Mouse (Mus musculus): ENCODE data around the gene Far2.
"Not testable (repeated sequence)": the region's sequence is repeated elsewhere in the genome, so short reads cannot be mapped to it uniquely, and the experiment has no call there.

The Far2 gene

DNA sequence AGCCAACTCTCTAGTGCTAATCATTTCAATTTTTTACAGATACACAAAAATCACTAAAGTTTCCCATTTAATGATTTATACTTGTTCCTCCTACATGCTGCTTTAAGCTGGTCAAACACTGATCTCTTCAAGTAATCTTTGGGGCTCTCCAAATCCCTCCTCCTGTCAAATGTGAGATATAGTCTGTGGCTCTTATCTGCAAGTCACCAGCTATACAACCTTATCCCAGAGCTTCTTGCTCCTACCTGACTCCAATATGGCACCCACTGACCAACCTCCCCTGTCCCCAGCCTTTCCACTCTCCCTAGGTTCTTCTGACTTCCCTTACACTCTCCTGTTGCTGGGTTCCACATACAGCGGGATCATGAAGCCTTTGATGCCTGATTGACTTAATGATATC lies 70.6 kb downstream of the Far2 start:
- no peak for DNase-seq (ENCODE audit: low spot score)

DNA sequence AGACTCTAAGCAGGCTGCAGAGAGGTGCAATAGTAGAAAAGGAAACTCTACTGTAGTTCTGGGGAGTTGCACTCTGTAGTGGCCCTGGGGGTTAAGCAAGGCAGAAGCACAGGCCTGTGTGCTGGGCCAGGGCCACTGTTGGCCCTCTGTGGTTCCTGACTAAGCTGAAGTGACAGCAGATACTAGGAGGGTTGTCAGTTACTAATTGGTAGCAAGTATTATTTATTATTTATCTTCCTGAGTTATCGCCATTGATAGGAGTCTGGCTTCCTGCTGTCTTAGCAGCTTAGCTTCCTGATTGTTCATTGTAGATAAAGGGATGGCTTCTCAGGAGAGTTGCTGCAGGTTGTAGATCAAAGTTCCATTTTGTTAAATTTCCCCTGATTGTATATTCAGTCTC lies 73.6 kb downstream of the Far2 start:
- DNase-seq (ENCODE audit: low spot score) = no peak

DNA sequence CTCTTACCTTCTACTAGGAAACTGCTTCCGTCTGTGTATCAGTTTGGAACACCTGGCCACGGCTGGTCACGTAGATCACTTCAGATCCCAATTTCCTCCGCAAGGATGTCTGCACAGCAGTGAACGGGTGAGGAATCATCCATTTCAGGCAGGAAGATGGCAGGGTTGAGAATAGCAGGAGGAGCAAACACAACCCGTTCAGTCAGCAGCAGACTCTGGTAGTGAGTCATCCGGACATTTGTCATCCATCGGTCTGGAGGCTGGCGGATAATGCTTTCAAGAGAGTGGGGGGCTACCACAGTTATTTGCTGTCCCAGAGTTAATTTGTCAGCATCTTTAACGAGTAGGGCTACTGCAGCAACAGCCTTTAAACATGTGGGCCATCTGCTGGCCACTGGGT lies 79.8 kb downstream of the Far2 start:
- DNase-seq (ENCODE audit: low spot score) = not testable (repeated sequence)

GRCm38 (mm10) chr6:148132314-148132713 lies 85.3 kb downstream of the Far2 start:
- no peak for DNase-seq (ENCODE audit: low spot score)

GRCm38 (mm10) chr6:148133536-148133935 lies 86.5 kb downstream of the Far2 start:
- DNase-seq (ENCODE audit: low spot score) = no peak

GRCm38 (mm10) chr6:148135769-148136382 lies 88.8 kb downstream of the Far2 start:
- DNase-seq (ENCODE audit: low spot score) = peak; percentile 22

- no peak for DNase-seq (ENCODE audit: low spot score)
Observed at GRCm38 (mm10) chr6:148139288-148139995, 92.4 kb downstream of the Far2 start.

DNA sequence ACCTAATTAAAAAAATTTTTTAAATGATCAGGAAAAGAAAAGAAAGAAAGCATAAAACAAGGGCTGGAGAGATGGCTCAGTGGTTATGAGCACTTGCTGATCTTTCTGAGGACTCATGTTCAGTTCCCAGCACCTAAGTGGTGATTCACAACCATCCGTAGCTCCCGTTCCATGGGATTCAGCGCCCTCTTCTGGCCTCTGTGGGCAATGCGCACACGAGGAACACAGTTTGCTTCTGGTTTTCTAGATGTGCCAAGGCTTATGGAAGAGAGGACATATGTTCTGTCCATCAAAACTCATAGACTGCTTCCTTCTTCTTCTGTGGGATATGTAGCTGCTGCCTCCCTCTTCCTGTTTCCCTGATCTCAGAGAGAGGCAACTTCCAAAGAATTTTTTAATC lies 94.8 kb downstream of the Far2 start:
- DNase-seq (ENCODE audit: low spot score) = no peak

DNA sequence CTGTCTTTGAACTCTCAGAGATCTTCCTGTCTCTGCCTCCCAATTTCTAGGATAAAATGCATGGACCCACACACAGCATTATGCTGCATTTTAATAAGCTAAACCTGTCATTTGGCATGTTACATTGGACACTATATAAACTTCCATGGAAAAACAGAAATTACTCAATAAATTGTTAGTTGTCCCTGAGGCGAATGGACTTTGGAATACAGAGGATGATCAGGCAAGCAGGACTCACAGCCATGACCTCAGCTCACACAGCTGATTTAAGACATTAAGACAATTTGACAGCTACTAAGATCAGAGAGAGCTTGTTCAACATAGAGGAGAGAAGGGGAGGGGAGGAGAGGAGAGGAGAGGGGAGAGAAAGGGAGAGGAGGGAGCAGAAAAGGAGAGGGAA lies 95.4 kb downstream of the Far2 start:
- DNase-seq (ENCODE audit: low spot score) = no peak

- not testable (repeated sequence) for DNase-seq (ENCODE audit: low spot score)
Observed at GRCm38 (mm10) chr6:148152305-148152704, 105.2 kb downstream of the Far2 start.

GRCm38 (mm10) chr6:148172904-148173303 lies 125.8 kb downstream of the Far2 start:
- DNase-seq (ENCODE audit: low spot score) = no peak

DNA sequence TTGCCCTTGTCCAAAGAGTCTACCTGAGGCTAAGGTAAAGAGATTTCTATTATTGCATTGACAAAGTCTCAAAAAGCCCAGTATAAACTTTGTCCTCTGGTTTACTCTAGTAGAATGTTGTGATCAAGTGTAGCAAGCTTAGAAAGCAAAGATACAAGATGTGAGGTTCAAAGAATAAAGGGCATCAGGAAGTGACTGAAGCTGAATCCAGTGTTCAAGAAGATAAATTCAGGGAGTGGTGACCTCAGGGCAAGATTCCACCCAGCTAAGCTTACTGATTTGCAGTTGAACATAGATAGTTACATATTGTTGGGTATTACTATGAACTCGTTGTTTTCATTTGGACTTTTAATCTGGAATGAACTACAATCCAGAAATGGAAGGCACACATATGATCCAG lies 138.6 kb downstream of the Far2 start:
- no peak for DNase-seq (ENCODE audit: low spot score)

GRCm38 (mm10) chr6:148193972-148194701 lies 147.1 kb downstream of the Far2 start:
- no peak for DNase-seq (ENCODE audit: low spot score)

- no peak for DNase-seq (ENCODE audit: low spot score)
Observed at GRCm38 (mm10) chr6:148199177-148199576, 152.1 kb downstream of the Far2 start.

DNA sequence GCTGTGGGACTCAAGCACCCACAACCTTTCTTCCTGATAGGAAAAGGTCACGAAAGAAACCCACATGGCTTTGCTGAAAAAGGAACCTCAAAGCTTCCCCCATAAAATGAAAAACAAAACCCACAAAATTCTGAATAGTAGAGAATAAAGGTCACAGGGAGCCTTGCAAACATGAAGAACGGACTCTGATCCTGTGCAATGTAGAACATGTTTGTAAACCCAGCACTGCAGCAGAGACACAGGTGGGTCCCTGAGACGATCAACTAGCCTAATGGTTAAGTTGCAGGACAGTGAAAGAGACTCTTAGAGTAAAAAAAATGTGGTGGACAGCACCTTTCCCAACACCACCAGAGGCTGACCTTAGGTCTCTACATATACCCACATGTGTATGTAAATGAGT lies 152.7 kb downstream of the Far2 start:
- no peak for DNase-seq (ENCODE audit: low spot score)

DNA sequence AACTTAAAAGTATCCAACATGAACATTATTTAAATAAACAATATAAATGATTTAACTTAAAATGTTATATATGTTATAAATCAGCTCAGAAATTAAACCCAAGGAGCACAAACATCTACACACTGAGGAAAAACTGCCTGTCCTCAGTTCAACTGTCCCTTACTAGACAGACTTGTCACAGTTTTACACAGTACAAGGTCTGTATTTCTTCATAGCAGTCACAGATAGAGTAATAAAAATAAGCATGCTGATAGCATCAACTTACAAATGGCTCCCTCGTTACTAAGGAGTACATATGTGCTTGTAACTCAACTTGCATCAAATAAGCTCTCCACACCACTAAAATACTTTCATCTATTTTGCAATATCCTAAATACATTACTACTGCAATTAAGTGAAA lies 158.1 kb downstream of the Far2 start:
- DNase-seq (ENCODE audit: low spot score) = no peak

DNA sequence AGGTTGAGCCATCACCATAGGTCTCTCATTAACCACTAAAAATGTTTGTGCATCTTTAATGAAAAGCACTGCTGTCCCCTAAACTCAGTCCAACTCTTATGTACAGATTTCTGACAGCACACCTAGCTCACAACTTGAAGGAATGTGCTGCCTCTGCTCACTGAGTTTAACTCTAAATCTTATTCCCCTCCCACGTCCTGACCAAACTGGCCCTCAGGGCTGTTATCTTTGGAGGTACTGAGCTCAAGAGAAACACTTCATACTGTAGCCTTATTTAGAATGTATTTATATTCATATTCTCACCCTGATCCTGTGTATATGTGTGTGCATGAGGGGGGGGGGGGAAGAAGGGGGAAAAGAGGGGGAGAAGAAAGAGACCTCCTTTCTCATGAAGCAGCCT lies 160.5 kb downstream of the Far2 start:
- DNase-seq (ENCODE audit: low spot score) = no peak

DNA sequence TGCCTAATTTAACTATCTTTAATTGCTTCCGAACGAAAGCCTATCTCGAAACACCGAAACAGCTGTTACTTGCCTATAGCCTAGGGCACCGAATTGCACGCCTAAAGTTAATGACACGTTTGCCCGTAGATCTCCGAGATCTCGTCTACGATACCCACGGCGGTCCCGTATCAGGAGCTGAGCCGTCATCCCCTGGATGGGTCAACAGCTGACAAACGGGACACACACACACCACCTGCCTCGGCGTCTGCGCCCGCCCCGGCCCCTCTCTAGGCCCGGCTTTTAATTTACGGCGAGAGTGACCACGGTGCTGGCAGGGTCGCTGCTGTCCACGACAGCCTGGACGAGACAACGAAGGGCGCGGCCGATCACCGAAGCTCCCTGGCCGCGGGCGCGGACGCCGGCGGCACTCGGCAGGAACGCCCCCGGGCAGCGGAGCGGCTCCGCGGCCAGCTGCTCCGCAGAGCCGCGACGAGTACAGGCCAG lies 164.4 kb downstream of the Far2 start:
- no peak for DNase-seq (ENCODE audit: low spot score)

GRCm38 (mm10) chr6:148211897-148212680 lies 165.0 kb downstream of the Far2 start, which contains the start of gene Ergic2:
TSS of gene Ergic2 (minus strand) at chr6:148212374.
- peak; percentile 86 for DNase-seq (ENCODE audit: low spot score)

DNA sequence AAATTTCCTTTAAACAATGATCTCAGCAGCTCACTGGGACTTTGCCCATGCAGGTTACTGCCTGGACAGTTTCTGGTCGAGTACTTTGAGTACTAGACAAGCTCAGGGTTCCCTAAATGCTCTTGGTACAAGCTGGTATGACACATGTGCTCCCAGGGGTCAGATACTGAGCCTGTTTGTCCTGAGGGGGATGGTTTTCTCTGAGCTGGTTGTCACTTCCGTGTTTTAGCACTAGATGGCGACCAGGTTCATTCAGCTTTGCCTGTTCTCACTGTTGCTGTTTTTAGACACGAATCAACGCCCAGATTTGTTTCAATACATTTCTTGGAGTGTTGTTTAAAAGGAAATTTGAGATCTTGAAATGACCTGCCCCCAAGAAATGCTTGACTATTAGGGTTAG lies 167.7 kb downstream of the Far2 start:
- DNase-seq (ENCODE audit: low spot score) = no peak

DNA sequence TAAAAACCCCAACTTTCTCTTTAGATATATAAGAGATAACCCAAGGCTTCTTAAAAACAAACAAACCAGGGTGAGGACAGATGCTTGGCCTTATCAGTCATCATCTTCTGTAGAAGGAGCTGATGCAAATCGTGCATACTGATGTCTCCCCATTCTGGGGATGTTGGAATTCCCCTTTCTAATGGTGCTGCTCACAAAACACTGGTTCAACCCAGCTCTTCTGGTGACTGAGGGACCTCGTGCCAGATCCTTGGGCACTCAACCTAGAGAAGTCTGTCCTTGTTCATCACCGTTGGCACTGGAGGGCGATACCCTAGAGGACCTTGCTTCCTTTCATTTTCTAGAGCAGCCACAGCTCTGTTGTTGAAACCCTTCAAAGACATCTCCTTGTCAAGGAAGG lies 169.7 kb downstream of the Far2 start:
- no peak for DNase-seq (ENCODE audit: low spot score)

Measured in urinary bladder, postnatal 10 days (tissue).